Mouse (Mus musculus) C2C12 (cell line): ENCODE results near the gene Tspan9.

Source experiments
- CTCF ChIP-seq: IDR thresholded peaks from one replicate; pipeline ENCODE4 v1.5.1; 2011; ENCODE audit not compliant: control insufficient read depth, insufficient read depth, insufficient read length
- MYOD1 ChIP-seq: IDR thresholded peaks from one replicate; pipeline ENCODE4 v1.6.1; 2011; ENCODE audit warnings: low read depth; ENCODE audit not compliant: control insufficient read depth, insufficient read length

- no peak for TF ChIP-seq CTCF
- TF ChIP-seq MYOD1 = no peak
Observed at GRCm38 (mm10) chr6:128095131-128095530, 48.3 kb downstream of the Tspan9 start.
